Mouse (Mus musculus) lung, embryonic 16.5 days (tissue): ENCODE measurements around the gene Tmem52b. TPM values are rescaled to one million over a fixed set of nuclear protein-coding genes. Genes with fewer than 3 reads are reported as not detected.
A peak's percentile ranks its signal among the peaks of the same experiment; 100 is the strongest.

ENCODE experiments used
- ATAC-seq: fragments of 200-750 bp; cut with Nextera tagmentation; 2 replicates; pipeline ENCODE4 v1.8.0; 2017; ENCODE audit warnings: low read depth, mild to moderate bottlenecking, moderate library complexity
- H3K27ac ChIP-seq: fragments of 300-500 bp; sonication (generic); 2 replicates; pipeline ENCODE4 v1.5.1; 2014; ENCODE audit warnings: mild to moderate bottlenecking, control low read depth, low read length
- H3K27me3 ChIP-seq: fragments of 300-500 bp; sonication (generic); 2 replicates; pipeline ENCODE4 v1.6.1; 2014; ENCODE audit warnings: low read depth, low read length, mixed read lengths; ENCODE audit not compliant: control insufficient read depth, insufficient read depth
- H3K36me3 ChIP-seq: fragments of 300-500 bp; sonication (generic); 2 replicates; pipeline ENCODE4 v1.6.1; 2014; ENCODE audit warnings: low read length; ENCODE audit not compliant: control insufficient read depth, insufficient read depth
- H3K4me1 ChIP-seq: fragments of 300-500 bp; sonication (generic); replicated peaks from 2 replicates; pipeline ENCODE4 v1.6.1; 2014; ENCODE audit warnings: low read length, mixed read lengths; ENCODE audit not compliant: control insufficient read depth, insufficient read depth
- H3K4me2 ChIP-seq: fragments of 300-500 bp; sonication (generic); 2 replicates; pipeline ENCODE4 v1.6.1; 2014; ENCODE audit warnings: low read depth, low read length, control low read depth
- H3K4me3 ChIP-seq: fragments of 300-500 bp; sonication (generic); 2 replicates; pipeline ENCODE4 v1.5.1; 2014; ENCODE audit warnings: mild to moderate bottlenecking, low read length, control low read depth
- H3K9ac ChIP-seq: fragments of 300-500 bp; sonication (generic); 2 replicates; pipeline ENCODE4 v1.6.1; 2014; ENCODE audit warnings: low read length, control low read depth
- H3K9me3 ChIP-seq: fragments of 300-500 bp; sonication (generic); 2 replicates; pipeline ENCODE4 v1.6.1; 2016; ENCODE audit warnings: low read length; ENCODE audit not compliant: control insufficient read depth
- WGBS: fragments of 180-500 bp; shearing (Covaris S2); extraction: QIAGEN DNeasy Blood & Tissue Kit; methylation state at CpG from one replicate; pipeline ENCODE4 v1.1.7; 2014; 5-methylcytosine and 5-hydroxymethylcytosine counted together
- polyA plus RNA-seq: library from polyadenylated mRNA; unstranded; fragments of >200 nt; fragmentation: Nextera tagmentation; extraction: Ambion mirVana; gene quantifications from 2 replicates; pipeline ENCODE4 v1.2.1, GENCODE M21; 2015

Gene Tmem52b
- polyA plus RNA-seq, 1 experiment from 2014 or later, result 0.09 TPM

DNA sequence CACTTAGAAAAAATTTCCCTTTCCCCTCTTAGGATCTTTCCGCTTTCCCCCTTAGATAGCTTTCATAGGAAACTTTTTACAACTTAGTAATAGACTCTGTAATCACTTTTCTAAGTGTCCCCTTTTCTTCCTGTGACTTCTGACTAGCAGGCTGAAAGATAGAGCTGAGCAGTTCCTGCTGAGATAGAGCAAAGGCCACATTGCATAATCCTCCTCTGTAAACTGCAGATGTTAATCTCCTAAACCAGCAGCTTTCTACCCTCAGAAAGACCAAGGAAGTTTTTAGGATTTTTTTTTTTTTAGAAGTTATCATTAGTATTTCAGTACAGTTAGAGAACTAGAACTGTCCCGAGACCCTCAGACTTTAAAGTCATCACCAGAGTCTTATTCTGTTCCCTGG, 8.9 kb upstream of the Tmem52b start:
- WGBS, result 83% methylated on average over 2 of the region's 2 CpGs
- Histone ChIP-seq H3K4me3 (no peak overlapping the region), H3K36me3 (no peaks in the 10 kb centered on the region), H3K27ac (no peak overlapping the region), H3K9me3 (no peaks in the 10 kb centered on the region; the same call in 1 of the 2 replicates), H3K4me2 (no peak overlapping the region), H3K9ac (no peak overlapping the region), H3K27me3 (no peaks in the 10 kb centered on the region), H3K4me1 (no peaks in the 10 kb centered on the region)
- no peak for ATAC-seq

DNA sequence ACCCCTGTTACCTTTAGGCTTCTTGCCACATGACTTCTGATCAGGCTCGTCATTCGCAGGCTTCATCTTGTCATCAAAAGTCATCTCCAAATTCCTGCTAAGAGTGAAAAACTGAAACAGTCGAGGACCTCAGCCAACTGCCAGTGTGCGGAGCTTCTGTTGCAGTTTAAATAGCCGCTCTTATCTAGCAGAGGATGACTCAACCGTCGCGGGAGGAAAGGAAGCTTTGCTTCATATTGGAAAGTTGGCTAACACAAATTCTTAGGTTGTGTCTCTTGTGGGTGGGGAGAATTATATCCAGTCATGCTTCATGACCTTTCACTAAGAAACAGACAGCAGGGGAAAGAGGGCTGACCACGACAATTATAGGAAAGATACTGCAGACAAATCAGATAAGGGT, 5.3 kb upstream of the Tmem52b start, which contains the start of gene Olr1:
Gene Olr1, minus strand, starts transcription at position 142 of the 400 bp plus-strand sequence.
- Histone ChIP-seq H3K27me3 (no peaks in the 10 kb centered on the region), H3K4me2 (no peak within 1 kb of the TSS), H3K9me3 (no peaks in the 10 kb centered on the region; the same call in 1 of the 2 replicates), H3K36me3 (no peaks in the 10 kb centered on the region), H3K27ac (no peak within 1 kb of the TSS), H3K9ac (no peak within 1 kb of the TSS), H3K4me3 (no peak within 1 kb of the TSS), H3K4me1 (no peaks in the 10 kb centered on the region; the same call in 1 of the 2 replicates)
- 64% methylated on average over 9 of the region's 9 CpGs for WGBS
- ATAC-seq, result no peak

DNA sequence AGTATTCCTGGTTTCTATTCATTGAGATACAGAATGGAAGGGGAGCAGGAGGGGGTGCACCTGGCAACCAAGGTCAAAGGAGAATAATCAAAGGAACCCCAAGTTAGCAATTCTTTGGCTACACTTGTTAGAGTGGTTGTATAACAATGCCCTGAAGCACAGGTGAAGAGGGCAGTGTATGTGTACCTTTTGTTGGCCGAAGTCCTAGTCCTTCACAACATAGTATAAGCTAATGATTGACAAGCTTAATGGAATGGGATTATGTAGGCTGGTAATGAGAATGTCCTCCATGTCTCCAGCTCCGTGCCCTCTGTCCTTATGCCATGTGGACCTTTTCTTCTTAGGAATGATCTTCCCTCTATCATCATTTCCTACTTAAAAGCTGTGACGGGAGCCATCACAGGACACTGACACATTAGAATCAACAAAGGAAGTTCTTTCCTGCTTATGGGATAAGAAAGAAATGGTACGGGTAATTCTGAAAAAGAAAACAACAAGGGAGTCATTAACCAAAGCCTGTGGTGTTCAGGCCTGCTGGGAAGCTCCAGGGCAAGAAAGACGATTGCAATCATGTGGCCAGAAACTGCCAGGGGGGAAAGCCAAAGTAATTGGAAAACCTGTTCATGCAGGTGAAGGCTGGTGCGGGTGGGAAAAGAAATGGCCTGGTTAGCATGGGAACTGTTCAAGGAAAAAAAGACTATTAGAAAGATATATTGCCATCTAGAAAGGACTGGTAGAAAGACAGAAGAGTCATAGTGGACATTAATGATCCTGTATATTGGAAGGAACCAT, 2.0 kb upstream of the Tmem52b start:
- no peaks in the 10 kb centered on the region for H3K36me3 ChIP-seq
- no peak for ATAC-seq
- H3K4me3 ChIP-seq, result no peak overlapping the region
- no peak overlapping the region for H3K4me2 ChIP-seq
- H3K9ac ChIP-seq, result no peak overlapping the region
- peaks cover 12% of the 10 kb centered on the region for H3K4me1 ChIP-seq
- 58% methylated on average over 6 of the region's 6 CpGs for WGBS
- no peak overlapping the region for H3K27ac ChIP-seq
- no peaks in the 10 kb centered on the region for H3K27me3 ChIP-seq
- H3K9me3 ChIP-seq, result no peaks in the 10 kb centered on the region

DNA sequence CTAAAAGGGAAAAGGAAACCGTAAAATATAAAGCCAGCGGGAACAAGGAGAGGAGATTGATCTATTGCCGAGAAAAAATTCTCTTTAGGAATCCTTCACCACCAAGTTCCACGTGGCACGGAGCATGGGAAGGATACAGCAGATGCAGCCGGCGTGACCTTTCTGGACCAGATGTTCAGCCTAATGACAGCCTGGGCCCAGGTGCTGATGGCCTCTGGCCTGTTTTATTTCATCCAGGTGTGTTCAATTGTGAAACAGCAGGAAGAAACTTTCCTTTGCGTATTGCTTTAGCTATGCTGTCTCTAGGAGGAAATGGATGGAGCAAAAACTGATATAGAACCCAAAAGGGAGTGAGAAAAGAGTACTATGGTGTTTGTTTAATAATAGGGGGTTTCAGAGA, 513 bp downstream of the Tmem52b start:
- Histone ChIP-seq H3K27me3 (no peaks in the 10 kb centered on the region), H3K9ac (no peak overlapping the region), H3K4me3 (no peak overlapping the region), H3K4me2 (no peak overlapping the region; the same call in 1 of the 2 replicates), H3K27ac (no peak overlapping the region), H3K36me3 (no peaks in the 10 kb centered on the region), H3K9me3 (no peaks in the 10 kb centered on the region), H3K4me1 (peaks cover 12% of the 10 kb centered on the region)
- ATAC-seq, result no peak
- 53% methylated on average over 8 of the region's 8 CpGs for WGBS

DNA sequence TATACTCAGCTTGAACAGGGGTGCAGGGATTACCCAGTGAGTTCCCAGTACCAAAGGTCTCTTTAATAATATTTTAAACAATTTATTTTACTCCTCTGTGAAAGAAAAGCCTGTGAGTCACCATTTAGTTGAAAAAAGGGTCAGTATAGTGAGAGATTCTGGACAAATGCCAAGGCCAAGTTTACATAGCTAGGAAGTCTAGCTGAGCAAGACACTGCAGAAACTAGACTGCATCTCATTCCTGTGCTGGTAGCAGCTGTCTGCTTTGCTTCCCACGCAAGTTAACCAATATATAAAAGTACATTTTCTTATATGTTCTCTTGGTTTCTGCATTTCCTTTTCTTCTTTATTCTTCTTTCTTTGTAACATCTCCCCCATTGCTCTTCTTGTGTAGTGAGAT, 1.1 kb downstream of the Tmem52b start:
- Histone ChIP-seq H3K36me3 (no peaks in the 10 kb centered on the region), H3K9ac (no peak overlapping the region), H3K4me3 (no peak overlapping the region), H3K4me1 (peaks cover 12% of the 10 kb centered on the region), H3K27me3 (no peaks in the 10 kb centered on the region), H3K4me2 (no peak overlapping the region), H3K27ac (peak overlapping the region; percentile 71), H3K9me3 (no peaks in the 10 kb centered on the region)
- peak; percentile 86 for ATAC-seq
- WGBS, result 10% methylated on average over 1 of the region's 1 CpGs

DNA sequence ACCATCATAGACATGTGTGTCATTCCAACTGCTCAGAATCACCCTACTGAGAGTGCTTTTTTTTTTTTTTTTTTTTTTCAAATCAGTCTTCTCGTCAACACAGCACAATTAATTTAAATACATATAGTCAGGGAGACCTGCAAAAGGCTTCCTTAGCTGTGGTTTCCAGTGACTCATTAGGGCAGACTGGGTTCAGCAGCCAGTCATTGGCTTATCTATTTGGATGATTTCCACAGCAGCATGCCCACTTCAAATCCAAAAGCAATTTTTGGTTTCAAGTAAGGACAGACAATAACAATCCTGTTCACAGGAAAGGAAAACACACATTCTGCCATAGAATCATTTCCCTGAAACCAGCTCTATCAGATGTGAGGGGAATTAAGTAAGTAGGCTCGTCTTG, 2.0 kb downstream of the Tmem52b start:
- Histone ChIP-seq H3K27me3 (no peaks in the 10 kb centered on the region), H3K4me3 (no peak overlapping the region), H3K4me2 (no peak overlapping the region), H3K9ac (no peak overlapping the region), H3K36me3 (no peaks in the 10 kb centered on the region), H3K27ac (no peak overlapping the region), H3K9me3 (no peaks in the 10 kb centered on the region), H3K4me1 (peaks cover 12% of the 10 kb centered on the region)
- WGBS, result 48% methylated on average over 2 of the region's 2 CpGs
- ATAC-seq, result no peak

DNA sequence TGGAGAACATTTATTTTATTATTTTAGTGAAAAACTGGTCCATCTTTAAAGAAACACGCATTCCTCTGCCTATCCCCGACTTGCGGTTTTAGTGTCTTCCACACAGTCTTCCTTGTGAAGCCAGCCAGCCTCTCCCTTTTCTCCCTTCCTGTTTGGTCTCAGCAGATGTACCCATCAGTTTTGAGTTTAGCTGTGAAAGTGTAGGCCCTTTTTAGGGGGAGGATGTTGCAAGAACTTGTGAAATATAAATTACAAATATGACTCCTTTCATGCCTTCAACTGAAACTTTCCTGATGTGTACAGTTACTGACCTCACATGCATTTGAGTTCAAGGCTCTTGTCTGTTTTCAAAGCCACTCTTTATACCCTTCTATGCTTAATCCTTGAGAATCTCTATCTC, 2.7 kb downstream of the Tmem52b start:
- Histone ChIP-seq H3K27ac (no peak overlapping the region), H3K4me1 (peaks cover 12% of the 10 kb centered on the region), H3K9me3 (no peaks in the 10 kb centered on the region), H3K4me3 (no peak overlapping the region), H3K27me3 (no peaks in the 10 kb centered on the region), H3K9ac (no peak overlapping the region), H3K4me2 (no peak overlapping the region), H3K36me3 (no peaks in the 10 kb centered on the region)
- ATAC-seq, result no peak
- 71% methylated on average over 3 of the region's 3 CpGs for WGBS

DNA sequence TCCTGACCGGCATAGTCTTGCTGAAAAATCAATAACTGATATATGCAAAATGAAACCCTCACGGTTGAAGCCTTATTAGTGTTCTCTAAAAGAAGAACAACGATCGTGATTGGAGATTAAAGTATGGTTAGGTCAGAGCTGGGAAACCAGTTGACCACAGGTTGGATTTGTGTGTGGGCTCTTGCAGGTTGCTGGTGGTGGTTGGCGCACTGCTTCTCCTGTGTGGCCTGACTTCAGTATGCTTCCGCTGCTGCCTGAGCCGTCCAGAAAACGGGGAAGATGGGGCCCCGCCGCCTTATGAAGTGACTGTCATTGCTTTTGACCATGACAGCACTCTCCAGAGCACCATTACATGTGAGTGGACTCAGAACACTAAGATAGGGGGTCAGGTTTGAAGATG, 4.0 kb downstream of the Tmem52b start:
- 84% methylated on average over 10 of the region's 10 CpGs for WGBS
- Histone ChIP-seq H3K27me3 (no peaks in the 10 kb centered on the region), H3K27ac (no peak overlapping the region), H3K9me3 (no peaks in the 10 kb centered on the region), H3K9ac (no peak overlapping the region), H3K4me1 (peaks cover 12% of the 10 kb centered on the region), H3K4me2 (no peak overlapping the region), H3K4me3 (no peak overlapping the region), H3K36me3 (no peaks in the 10 kb centered on the region)
- ATAC-seq, result no peak

DNA sequence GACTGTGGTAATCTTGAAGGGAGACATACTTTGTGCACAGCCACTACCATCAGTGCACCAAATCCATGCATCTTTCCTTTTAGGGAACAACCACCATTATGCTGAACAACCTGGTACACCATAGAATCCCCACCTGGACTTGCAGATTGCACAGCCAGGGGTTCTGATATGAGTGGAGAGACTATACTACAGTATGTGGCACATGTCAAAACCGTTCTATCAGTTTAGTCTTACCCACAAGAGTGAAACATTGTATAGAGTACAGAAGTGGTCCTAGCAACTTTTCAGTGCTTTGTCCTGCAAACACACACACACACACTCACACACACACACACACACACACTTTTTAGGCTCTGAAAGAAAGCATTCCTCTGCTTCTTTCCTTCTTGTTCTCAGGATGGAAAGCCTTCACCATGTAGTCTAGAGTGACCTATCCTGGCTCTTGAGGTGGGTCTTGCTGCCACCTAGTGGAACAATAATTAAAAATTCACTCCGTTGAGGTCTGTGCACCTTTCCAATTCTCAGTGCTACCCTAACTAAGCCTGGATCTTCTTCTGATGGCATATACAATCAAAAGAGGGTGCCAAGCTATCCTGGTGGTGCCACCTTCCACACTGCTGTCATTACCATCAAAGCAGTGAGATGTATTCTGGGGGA, 5.5 kb downstream of the Tmem52b start:
- WGBS, result 46% methylated on average over 2 of the region's 2 CpGs
- H3K4me1 ChIP-seq, result peaks cover 9% of the 10 kb centered on the region
- peak; percentile 78 for ATAC-seq
- no peaks in the 10 kb centered on the region for H3K27me3 ChIP-seq
- H3K36me3 ChIP-seq, result no peaks in the 10 kb centered on the region
- H3K27ac ChIP-seq, result no peak overlapping the region
- H3K4me2 ChIP-seq, result no peak overlapping the region
- H3K4me3 ChIP-seq, result no peak overlapping the region
- no peak overlapping the region for H3K9ac ChIP-seq
- H3K9me3 ChIP-seq, result no peaks in the 10 kb centered on the region
